Mouse (Mus musculus): ENCODE results near the gene Pald1.

DNA sequence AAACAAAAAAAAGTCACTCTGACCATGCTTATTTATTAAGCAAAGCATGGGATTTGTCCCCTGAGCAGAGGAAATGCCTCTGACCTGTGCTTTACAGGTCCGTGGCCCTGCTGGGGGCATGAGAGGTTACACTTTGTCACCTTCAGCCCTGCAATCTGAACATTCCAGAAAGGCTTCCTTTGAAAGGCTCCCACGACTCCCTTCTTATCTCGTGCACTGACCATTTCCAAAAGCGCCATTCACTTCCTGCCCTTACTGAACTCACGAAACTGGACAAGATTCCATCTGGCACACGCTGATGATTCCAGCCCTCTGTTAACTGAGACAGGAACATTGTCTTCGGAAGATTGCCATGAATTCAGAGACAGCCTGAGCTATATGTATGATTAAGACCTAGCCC, 69.6 kb downstream of the Pald1 start:
- TF ChIP-seq TAL1 (IDR thresholded peaks at IDR 0.05; ENCODE audit: low read length) (no peak), GATA1 (IDR thresholded peaks at IDR 0.05; ENCODE audit: low read length) (no peak)
